Mouse (Mus musculus) liver, embryonic 13.5 days (tissue): ENCODE results near the gene Sorcs2. TPM values are rescaled to one million over a fixed set of nuclear protein-coding genes. Genes with fewer than 3 reads are reported as not detected.

Experiments
- ATAC-seq: fragments of 200-750 bp; cut with Nextera tagmentation; 2 replicates; pipeline ENCODE4 v1.8.0; 2017; ENCODE audit warnings: low read depth, mild to moderate bottlenecking, moderate number of reproducible peaks, moderate library complexity
- DNase-seq: peaks from one replicate; pipeline ENCODE4 v3.0.0; 2022
- H3K27ac ChIP-seq: fragments of 300-500 bp; sonication (generic); 2 replicates; pipeline ENCODE4 v1.5.1; 2015; ENCODE audit warnings: moderate library complexity, mild to moderate bottlenecking, inconsistent platforms
- H3K27me3 ChIP-seq: fragments of 300-500 bp; sonication (generic); 2 replicates; pipeline ENCODE4 v1.6.1; 2015; ENCODE audit warnings: mild to moderate bottlenecking, inconsistent platforms
- H3K36me3 ChIP-seq: fragments of 300-500 bp; sonication (generic); 2 replicates; pipeline ENCODE4 v1.6.1; 2015; ENCODE audit warnings: mild to moderate bottlenecking, inconsistent platforms
- H3K4me1 ChIP-seq: fragments of 300-500 bp; sonication (generic); replicated peaks from 2 replicates; pipeline ENCODE4 v1.6.1; 2015; ENCODE audit warnings: inconsistent platforms
- H3K4me2 ChIP-seq: fragments of 300-500 bp; sonication (generic); 2 replicates; pipeline ENCODE4 v1.6.1; 2015; ENCODE audit warnings: inconsistent platforms, mild to moderate bottlenecking, moderate library complexity
- H3K4me3 ChIP-seq: fragments of 300-500 bp; sonication (generic); replicated peaks from 2 replicates; pipeline ENCODE4 v1.5.1; 2015; ENCODE audit warnings: mild to moderate bottlenecking, inconsistent platforms
- H3K9ac ChIP-seq: fragments of 300-500 bp; sonication (generic); 2 replicates; pipeline ENCODE4 v1.6.1; 2015; ENCODE audit warnings: mild to moderate bottlenecking, inconsistent platforms
- H3K9me3 ChIP-seq: fragments of 300-500 bp; sonication (generic); replicated peaks from 2 replicates; pipeline ENCODE4 v1.6.1; 2016; ENCODE audit warnings: inconsistent platforms
- WGBS: fragments of 180-500 bp; shearing (Covaris S2); methylation state at CpG from one replicate; pipeline ENCODE4 v1.1.7; 2015; ENCODE audit not compliant: insufficient replicate concordance; 5-methylcytosine and 5-hydroxymethylcytosine counted together
- polyA plus RNA-seq: library from polyadenylated mRNA; unstranded; fragments of >200 nt; fragmentation: Nextera tagmentation; extraction: Ambion mirVana; gene quantifications from 2 replicates; pipeline ENCODE4 v1.2.1, GENCODE M21; 2015

Gene Sorcs2
- polyA plus RNA-seq, 1 experiment from 2014 or later: 0.47 TPM

- H3K4me2 ChIP-seq: no peak overlapping the region
- H3K9ac ChIP-seq: no peak overlapping the region
- no peak for DNase-seq
- no peaks in the 10 kb centered on the region for H3K27me3 ChIP-seq
- H3K27ac ChIP-seq: no peak overlapping the region
- ATAC-seq: no peak
- no peaks in the 10 kb centered on the region for H3K9me3 ChIP-seq
- H3K4me1 ChIP-seq: no peaks in the 10 kb centered on the region
- no peaks in the 10 kb centered on the region for H3K36me3 ChIP-seq
- no peak overlapping the region for H3K4me3 ChIP-seq
Observed at GRCm38 (mm10) chr5:36041236-36041562, 356.7 kb downstream of the Sorcs2 start.

- Histone ChIP-seq H3K36me3 (no peaks in the 10 kb centered on the region), H3K4me3 (no peak overlapping the region), H3K9ac (no peak overlapping the region), H3K27ac (no peak overlapping the region), H3K4me1 (no peaks in the 10 kb centered on the region), H3K9me3 (no peaks in the 10 kb centered on the region), H3K27me3 (no peaks in the 10 kb centered on the region), H3K4me2 (no peak overlapping the region)
- no peak for DNase-seq
- 62% methylated on average over 13 of the region's 13 CpGs for WGBS
- no peak for ATAC-seq
Observed at GRCm38 (mm10) chr5:36040398-36041235, 357.3 kb downstream of the Sorcs2 start.

GRCm38 (mm10) chr5:36039596-36039995 lies 358.3 kb downstream of the Sorcs2 start:
- no peaks in the 10 kb centered on the region for H3K36me3 ChIP-seq
- no peaks in the 10 kb centered on the region for H3K27me3 ChIP-seq
- no peaks in the 10 kb centered on the region for H3K9me3 ChIP-seq
- 71% methylated on average over 5 of the region's 5 CpGs for WGBS
- H3K27ac ChIP-seq: no peak overlapping the region
- ATAC-seq: no peak
- no peaks in the 10 kb centered on the region for H3K4me1 ChIP-seq
- H3K9ac ChIP-seq: no peak overlapping the region
- H3K4me3 ChIP-seq: no peak overlapping the region
- DNase-seq: no peak
- no peak overlapping the region for H3K4me2 ChIP-seq

GRCm38 (mm10) chr5:36033531-36034426 lies 364.2 kb downstream of the Sorcs2 start:
- no peak overlapping the region for H3K4me3 ChIP-seq
- DNase-seq (peak; percentile 6), ATAC-seq (no peak)
- no peak overlapping the region for H3K27ac ChIP-seq
- H3K27me3 ChIP-seq: no peaks in the 10 kb centered on the region
- WGBS: 34% methylated on average over 8 of the region's 8 CpGs
- no peaks in the 10 kb centered on the region for H3K36me3 ChIP-seq
- H3K9ac ChIP-seq: no peak overlapping the region
- no peaks in the 10 kb centered on the region for H3K9me3 ChIP-seq
- no peak overlapping the region for H3K4me2 ChIP-seq
- H3K4me1 ChIP-seq: no peaks in the 10 kb centered on the region

GRCm38 (mm10) chr5:36025076-36025475 lies 372.9 kb downstream of the Sorcs2 start:
- H3K9ac ChIP-seq: no peak overlapping the region
- H3K4me2 ChIP-seq: no peak overlapping the region
- 49% methylated on average over 4 of the region's 4 CpGs for whole genome bisulfite sequencing
- H3K4me3 ChIP-seq: no peak overlapping the region
- H3K27me3 ChIP-seq: no peaks in the 10 kb centered on the region
- no peaks in the 10 kb centered on the region; the same call in 1 of the 2 replicates for H3K4me1 ChIP-seq
- no peaks in the 10 kb centered on the region for H3K36me3 ChIP-seq
- no peak for DNase-seq
- H3K27ac ChIP-seq: no peak overlapping the region
- ATAC-seq: no peak
- no peaks in the 10 kb centered on the region for H3K9me3 ChIP-seq

GRCm38 (mm10) chr5:36024003-36024685 lies 373.8 kb downstream of the Sorcs2 start:
- ATAC-seq (no peak), DNase-seq (no peak)
- no peaks in the 10 kb centered on the region for H3K36me3 ChIP-seq
- H3K9me3 ChIP-seq: no peaks in the 10 kb centered on the region
- WGBS: 55% methylated on average over 9 of the region's 9 CpGs
- no peaks in the 10 kb centered on the region for H3K27me3 ChIP-seq
- H3K27ac ChIP-seq: no peak overlapping the region
- no peak overlapping the region for H3K9ac ChIP-seq
- H3K4me2 ChIP-seq: no peak overlapping the region
- H3K4me3 ChIP-seq: no peak overlapping the region
- no peaks in the 10 kb centered on the region; the same call in 1 of the 2 replicates for H3K4me1 ChIP-seq

- 58% methylated on average over 1 of the region's 1 CpGs for WGBS
- no peaks in the 10 kb centered on the region for H3K27me3 ChIP-seq
- DNase-seq (no peak), ATAC-seq (no peak)
- H3K36me3 ChIP-seq: no peaks in the 10 kb centered on the region
- no peak overlapping the region for H3K4me2 ChIP-seq
- H3K9ac ChIP-seq: no peak overlapping the region
- no peaks in the 10 kb centered on the region for H3K9me3 ChIP-seq
- H3K4me1 ChIP-seq: no peaks in the 10 kb centered on the region; the same call in 1 of the 2 replicates
- no peak overlapping the region for H3K4me3 ChIP-seq
- H3K27ac ChIP-seq: no peak overlapping the region
Observed at GRCm38 (mm10) chr5:36022361-36022760, 375.6 kb downstream of the Sorcs2 start.

GRCm38 (mm10) chr5:36021091-36021490 lies 376.8 kb downstream of the Sorcs2 start:
- ATAC-seq (no peak), DNase-seq (no peak)
- Histone ChIP-seq H3K4me3 (no peak overlapping the region), H3K27ac (no peak overlapping the region), H3K27me3 (no peaks in the 10 kb centered on the region), H3K9ac (no peak overlapping the region), H3K36me3 (no peaks in the 10 kb centered on the region), H3K9me3 (no peaks in the 10 kb centered on the region), H3K4me1 (no peaks in the 10 kb centered on the region), H3K4me2 (no peak overlapping the region)
- WGBS: 67% methylated on average over 3 of the region's 3 CpGs

- ATAC-seq: no peak
Observed at GRCm38 (mm10) chr5:36018366-36018765, 379.6 kb downstream of the Sorcs2 start.

GRCm38 (mm10) chr5:36009405-36009804 lies 388.5 kb downstream of the Sorcs2 start:
- DNase-seq (no peak), ATAC-seq (no peak)
- Histone ChIP-seq H3K36me3 (no peaks in the 10 kb centered on the region), H3K4me3 (no peak overlapping the region), H3K27ac (no peak overlapping the region), H3K9me3 (no peaks in the 10 kb centered on the region), H3K9ac (no peak overlapping the region), H3K4me2 (no peak overlapping the region), H3K27me3 (no peaks in the 10 kb centered on the region), H3K4me1 (no peaks in the 10 kb centered on the region)
- WGBS: 62% methylated on average over 4 of the region's 4 CpGs

More at GRCm38 (mm10) chr5:36018366-36018765, 379.6 kb downstream of the Sorcs2 start:
- Histone ChIP-seq H3K4me1 (no peaks in the 10 kb centered on the region), H3K27ac (no peak overlapping the region), H3K4me2 (no peak overlapping the region), H3K9me3 (no peaks in the 10 kb centered on the region), H3K9ac (no peak overlapping the region), H3K4me3 (no peak overlapping the region), H3K27me3 (no peaks in the 10 kb centered on the region), H3K36me3 (no peaks in the 10 kb centered on the region)
- DNase-seq: no peak
- WGBS: 60% methylated on average over 3 of the region's 3 CpGs

- no peaks in the 10 kb centered on the region for H3K4me1 ChIP-seq
- no peaks in the 10 kb centered on the region for H3K36me3 ChIP-seq
- no peak for DNase-seq
- 74% methylated on average over 10 of the region's 10 CpGs for WGBS
- H3K27ac ChIP-seq: no peak overlapping the region
- H3K4me2 ChIP-seq: no peak overlapping the region
- no peak overlapping the region for H3K4me3 ChIP-seq
- ATAC-seq: no peak
- no peak overlapping the region for H3K9ac ChIP-seq
- H3K27me3 ChIP-seq: no peaks in the 10 kb centered on the region
- H3K9me3 ChIP-seq: no peaks in the 10 kb centered on the region
Observed at GRCm38 (mm10) chr5:36007649-36008048, 390.3 kb downstream of the Sorcs2 start.
